Mouse (Mus musculus) left cerebral cortex, postnatal 4 days (tissue): ENCODE measurements at regions not wholly inside any gene's neighbourhood (a gene's known extent, or its start where the extent isn't known, plus 50 kb on each side); places are given as distances from the start of the nearest gene placed in this dataset.
A peak's percentile ranks its signal among the peaks of the same experiment; 100 is the strongest.

ENCODE experiments used
- DNase-seq: peaks from one replicate; pipeline ENCODE4 v3.0.0-alpha.2; 2022
- intact Hi-C: fragments of 180-260 bp; cut with DNase I; formaldehyde crosslinking; loops from one replicate; pipeline ENCODE4 v1.15.1; 2025

- intact Hi-C loops: no loop called here
- DNase-seq: no peak
Observed at GRCm38 (mm10) chr11:7010858-7011257, 52.4 kb upstream of the Adcy1 start.

GRCm38 (mm10) chr11:6999329-6999728 is 64.0 kb upstream of the Adcy1 start:
- intact Hi-C loops: no loop called here
- DNase-seq: no peak

GRCm38 (mm10) chr11:6998810-6999209 is 64.5 kb upstream of the Adcy1 start:
- DNase-seq: no peak
- intact Hi-C loops: no loop called here

- no peak for DNase-seq
- intact Hi-C loops: no loop called here
Observed at GRCm38 (mm10) chr11:6997508-6997907, 65.8 kb upstream of the Adcy1 start.

- DNase-seq: no peak
- intact Hi-C loops: no loop called here
Observed at GRCm38 (mm10) chr11:6993731-6994130, 69.6 kb upstream of the Adcy1 start.

GRCm38 (mm10) chr11:6991626-6992025 is 71.7 kb upstream of the Adcy1 start:
- intact Hi-C loops: no loop called here
- no peak for DNase-seq

GRCm38 (mm10) chr11:6990711-6991110 is 72.6 kb upstream of the Adcy1 start:
- intact Hi-C loops: no loop called here
- no peak for DNase-seq

GRCm38 (mm10) chr11:6988884-6989824 is 74.1 kb upstream of the Adcy1 start:
- DNase-seq: no peak
- intact Hi-C loops: no loop called here

- intact Hi-C loops: no loop called here
- DNase-seq: no peak
Observed at GRCm38 (mm10) chr11:6987995-6988394, 75.3 kb upstream of the Adcy1 start.

GRCm38 (mm10) chr11:6987105-6987504 is 76.2 kb upstream of the Adcy1 start:
- intact Hi-C loops: no loop called here
- DNase-seq: no peak

GRCm38 (mm10) chr11:6982076-6982475 is 81.2 kb upstream of the Adcy1 start:
- no peak for DNase-seq
- intact Hi-C loops: no loop called here

GRCm38 (mm10) chr11:6979656-6980055 is 83.6 kb upstream of the Adcy1 start:
- DNase-seq: no peak
- intact Hi-C loops: no loop called here

GRCm38 (mm10) chr11:6969196-6969595 is 94.1 kb upstream of the Adcy1 start:
- peak; percentile 63 for DNase-seq
- intact Hi-C loops: no loop called here

- no peak for DNase-seq
- intact Hi-C loops: no loop called here
Observed at GRCm38 (mm10) chr11:6966968-6967367, 96.3 kb upstream of the Adcy1 start.

- no peak for DNase-seq
- intact Hi-C loops: no loop called here
Observed at GRCm38 (mm10) chr11:6964524-6964923, 98.8 kb upstream of the Adcy1 start.

- DNase-seq: no peak
- intact Hi-C loops: no loop called here
Observed at GRCm38 (mm10) chr11:6963600-6963999, 99.7 kb upstream of the Adcy1 start.

- DNase-seq: peak; percentile 59
- intact Hi-C loops: no loop called here
Observed at GRCm38 (mm10) chr11:6962786-6963575, 100.3 kb upstream of the Adcy1 start.

GRCm38 (mm10) chr11:6962322-6962721 is 101.0 kb upstream of the Adcy1 start:
- intact Hi-C loops: no loop called here
- no peak for DNase-seq

GRCm38 (mm10) chr11:6952787-6953186 is 110.5 kb upstream of the Adcy1 start:
- DNase-seq: peak; percentile 84
- intact Hi-C loops: no loop called here

GRCm38 (mm10) chr11:6951361-6951760 is 111.9 kb upstream of the Adcy1 start:
- no peak for DNase-seq
- intact Hi-C loops: no loop called here

GRCm38 (mm10) chr11:6949051-6949450 is 111.6 kb upstream of the Gm11983 start:
- DNase-seq: no peak

GRCm38 (mm10) chr11:6934157-6934556 is 96.7 kb upstream of the Gm11983 start:
- DNase-seq: no peak

More at GRCm38 (mm10) chr11:6949051-6949450, 111.6 kb upstream of the Gm11983 start:
- intact Hi-C loops: no loop called here

More at GRCm38 (mm10) chr11:6934157-6934556, 96.7 kb upstream of the Gm11983 start:
- intact Hi-C loops: no loop called here
